Mouse (Mus musculus) hindbrain, embryonic 10.5 days (tissue): ENCODE results near the gene Gm128. TPM values are rescaled to one million over a fixed set of nuclear protein-coding genes. Genes with fewer than 3 reads are reported as not detected.
"Not testable (repeated sequence)": the region's sequence is repeated elsewhere in the genome, so short reads cannot be mapped to it uniquely, and the experiment has no call there.

Experiments
- DNase-seq: peaks from one replicate; pipeline ENCODE4 v3.0.0-alpha.2; 2017; ENCODE audit warnings: low spot score
- H3K27ac ChIP-seq: fragments of 300-500 bp; sonication (generic); 2 replicates; pipeline ENCODE4 v1.5.1; 2016; ENCODE audit warnings: mild to moderate bottlenecking, moderate library complexity
- H3K27me3 ChIP-seq: fragments of 300-500 bp; sonication (generic); 2 replicates; pipeline ENCODE4 v1.6.1; 2016; ENCODE audit warnings: mild to moderate bottlenecking; ENCODE audit not compliant: poor library complexity, insufficient read depth, severe bottlenecking
- H3K36me3 ChIP-seq: fragments of 300-500 bp; sonication (generic); 2 replicates; pipeline ENCODE4 v1.6.1; 2016; ENCODE audit warnings: mild to moderate bottlenecking, moderate library complexity
- H3K4me1 ChIP-seq: fragments of 300-500 bp; sonication (generic); replicated peaks from 2 replicates; pipeline ENCODE4 v1.6.1; 2016; ENCODE audit warnings: mild to moderate bottlenecking
- H3K4me3 ChIP-seq: fragments of 300-500 bp; sonication (generic); 2 replicates; pipeline ENCODE4 v1.5.1; 2016; ENCODE audit warnings: mild to moderate bottlenecking, moderate library complexity
- H3K9me3 ChIP-seq: fragments of 300-500 bp; sonication (generic); 2 replicates; pipeline ENCODE4 v1.6.1; 2016; ENCODE audit warnings: mild to moderate bottlenecking, moderate library complexity
- WGBS: fragments of 180-500 bp; shearing (Covaris S2); methylation state at CpG from one replicate; pipeline ENCODE4 v1.1.7; 2016; 5-methylcytosine and 5-hydroxymethylcytosine counted together
- polyA plus RNA-seq: library from polyadenylated mRNA; unstranded; fragments of >200 nt; fragmentation: Nextera tagmentation; extraction: Ambion mirVana; gene quantifications from 2 replicates; pipeline ENCODE4 v1.2.1, GENCODE M21; 2016

The Gm128 gene
- polyA plus RNA-seq, 1 experiment from 2014 or later = 0.17 TPM

DNA sequence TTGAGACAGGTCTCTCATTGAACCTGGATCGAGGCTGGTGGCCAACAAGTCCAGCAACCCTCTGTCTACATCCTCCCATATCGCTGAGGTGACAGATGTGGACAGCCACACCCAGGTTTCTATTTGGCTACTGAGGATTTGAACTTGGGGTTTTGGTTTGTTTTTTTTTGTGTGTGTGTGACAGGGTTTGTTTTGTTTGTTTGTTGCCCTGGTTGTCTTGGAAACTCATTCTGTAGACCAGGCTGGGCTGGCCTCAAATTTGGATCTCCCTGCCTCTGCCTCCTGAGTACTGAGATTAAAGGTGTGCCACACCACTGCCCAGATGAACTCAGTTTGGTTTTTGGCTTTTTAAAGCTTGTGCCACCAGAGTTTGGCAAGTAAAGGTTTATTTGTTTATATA lies 18.4 kb downstream of the Gm128 start:
- 94% methylated on average over 2 of the region's 2 CpGs for WGBS
- DNase-seq = no peak
- Histone ChIP-seq H3K9me3 (no peaks in the 10 kb centered on the region), H3K27me3 (no peaks in the 10 kb centered on the region), H3K4me1 (peaks cover 39% of the 10 kb centered on the region), H3K36me3 (peaks cover 83% of the 10 kb centered on the region), H3K27ac (no peak overlapping the region), H3K4me3 (no peak overlapping the region)

DNA sequence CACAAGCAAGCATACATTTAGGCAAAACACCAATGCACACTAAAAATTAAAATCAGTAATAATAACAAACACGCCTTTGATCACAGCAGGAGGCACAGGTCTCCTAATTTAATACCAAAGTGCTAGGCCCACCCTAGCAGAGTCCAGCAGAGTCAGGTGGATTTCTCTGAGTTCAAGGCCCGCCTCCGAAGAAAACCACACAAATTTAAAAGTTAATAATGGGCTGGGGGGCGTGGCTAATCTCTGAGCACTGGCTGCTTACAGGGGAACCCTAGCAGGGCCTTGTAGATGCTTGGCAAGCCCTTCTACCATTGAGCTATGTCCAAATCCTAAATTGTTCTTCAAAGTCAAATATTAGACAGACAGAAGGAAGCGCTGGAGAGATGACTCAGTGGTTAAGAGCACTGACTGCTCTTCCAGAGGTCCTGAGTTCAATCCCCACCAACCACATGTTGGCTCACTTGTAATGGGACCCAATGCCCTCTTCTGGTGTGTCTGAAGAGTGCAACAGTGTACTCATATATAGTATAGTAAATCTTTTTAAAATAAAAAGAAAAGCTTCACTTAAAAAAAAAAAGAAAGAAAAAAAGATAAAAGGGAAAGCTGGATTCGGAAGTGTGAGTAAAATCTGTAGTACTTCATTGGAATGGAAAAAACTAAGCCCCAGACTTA lies 22.8 kb downstream of the Gm128 start:
- DNase-seq = no peak
- peaks cover 19% of the 10 kb centered on the region for H3K4me1 ChIP-seq
- H3K36me3 ChIP-seq = peaks cover 81% of the 10 kb centered on the region
- H3K4me3 ChIP-seq = peak overlapping the region; percentile 88
- 77% methylated on average over 6 of the region's 6 CpGs for WGBS
- peak overlapping the region; percentile 100 for H3K27ac ChIP-seq
- no peaks in the 10 kb centered on the region for H3K9me3 ChIP-seq
- H3K27me3 ChIP-seq = no peaks in the 10 kb centered on the region

DNA sequence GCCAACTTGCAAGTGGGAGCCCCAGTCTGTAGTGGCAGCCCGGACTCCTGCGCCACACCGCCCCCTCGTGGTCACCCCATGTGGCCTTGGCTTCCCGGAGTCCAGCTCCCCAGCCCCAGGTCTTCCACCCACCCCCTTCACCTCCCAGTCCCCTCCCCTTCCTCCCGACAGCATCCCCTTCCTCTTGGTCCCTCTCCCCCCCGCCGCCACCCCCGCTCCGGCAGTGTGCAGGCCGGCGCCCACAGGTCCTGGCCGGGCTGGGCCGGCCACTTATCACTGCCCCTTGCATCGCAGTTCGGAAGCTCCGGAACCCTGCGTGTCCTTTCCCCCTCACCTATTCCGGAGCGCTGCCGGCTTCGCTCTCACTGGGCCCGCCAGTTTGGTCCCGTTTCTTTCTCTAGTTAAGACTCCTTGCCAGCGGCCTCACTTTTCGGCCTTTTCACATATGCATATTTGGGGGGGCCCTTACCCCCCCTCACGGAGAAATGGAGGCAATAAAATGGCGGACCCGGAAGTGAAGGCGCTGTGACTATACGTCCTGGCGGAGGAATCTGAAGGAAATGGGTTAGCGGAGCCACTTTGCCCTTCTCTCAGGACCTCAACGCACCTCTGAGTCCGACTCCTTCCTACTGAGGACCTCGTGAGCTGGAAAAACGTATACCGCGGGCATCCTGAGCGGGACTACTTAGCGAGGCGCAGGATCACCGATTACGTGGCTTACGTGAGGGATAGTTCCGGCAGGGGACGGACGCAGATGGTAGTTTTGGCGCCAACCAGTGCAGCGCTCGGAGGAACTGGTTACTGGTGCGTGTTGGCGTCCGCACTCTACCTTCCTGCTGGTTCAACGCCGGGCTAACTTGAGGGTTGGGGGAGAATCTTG lies 23.9 kb downstream of the Gm128 start, which contains the start of gene Gabpb2:
TSS of gene Gabpb2 (minus strand) at position 662 of the 880 bp plus-strand sequence.
- H3K36me3 ChIP-seq = peaks cover 75% of the 10 kb centered on the region
- peak within 1 kb of the TSS; percentile 100 for H3K27ac ChIP-seq
- peaks cover 19% of the 10 kb centered on the region for H3K4me1 ChIP-seq
- H3K27me3 ChIP-seq = no peaks in the 10 kb centered on the region
- WGBS = under 1% methylated on average over 54 of the region's 56 CpGs
- no peaks in the 10 kb centered on the region for H3K9me3 ChIP-seq
- DNase-seq = peak; percentile 96
- H3K4me3 ChIP-seq = peak within 1 kb of the TSS; percentile 88

DNA sequence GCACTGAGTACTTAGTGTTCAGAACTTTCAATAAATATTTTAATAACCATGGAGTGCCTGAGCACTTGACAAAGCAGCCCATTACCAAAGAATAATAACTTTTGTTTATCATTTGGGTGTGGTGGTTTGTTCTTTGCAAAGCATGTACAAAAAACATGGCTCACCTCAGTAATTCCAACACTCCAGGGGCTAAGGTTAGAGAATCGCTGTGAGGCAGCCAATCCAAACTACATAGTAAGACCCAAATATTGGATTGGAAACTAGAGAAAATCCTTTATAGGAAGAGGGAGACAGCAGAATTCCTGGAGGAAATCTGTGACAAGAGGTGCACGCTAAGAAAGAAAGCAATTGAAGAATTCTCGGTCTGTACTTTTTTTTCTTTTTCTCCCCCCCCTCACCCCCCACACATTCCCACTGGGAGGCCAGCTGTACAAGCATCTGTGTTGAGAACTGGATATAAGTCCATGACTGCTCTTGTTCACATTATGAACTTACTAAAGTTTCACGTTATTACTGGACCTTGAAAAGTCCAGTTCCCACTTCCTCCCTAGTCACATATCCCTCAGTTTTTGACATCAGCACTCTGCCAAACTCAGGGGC lies 24.6 kb downstream of the Gm128 start:
- H3K27me3 ChIP-seq = no peaks in the 10 kb centered on the region
- H3K27ac ChIP-seq = peak overlapping the region; percentile 100
- peaks cover 19% of the 10 kb centered on the region for H3K4me1 ChIP-seq
- H3K9me3 ChIP-seq = no peaks in the 10 kb centered on the region
- WGBS = 31% methylated on average over 4 of the region's 4 CpGs
- DNase-seq = no peak
- peak overlapping the region; percentile 88 for H3K4me3 ChIP-seq
- peaks cover 75% of the 10 kb centered on the region for H3K36me3 ChIP-seq

DNA sequence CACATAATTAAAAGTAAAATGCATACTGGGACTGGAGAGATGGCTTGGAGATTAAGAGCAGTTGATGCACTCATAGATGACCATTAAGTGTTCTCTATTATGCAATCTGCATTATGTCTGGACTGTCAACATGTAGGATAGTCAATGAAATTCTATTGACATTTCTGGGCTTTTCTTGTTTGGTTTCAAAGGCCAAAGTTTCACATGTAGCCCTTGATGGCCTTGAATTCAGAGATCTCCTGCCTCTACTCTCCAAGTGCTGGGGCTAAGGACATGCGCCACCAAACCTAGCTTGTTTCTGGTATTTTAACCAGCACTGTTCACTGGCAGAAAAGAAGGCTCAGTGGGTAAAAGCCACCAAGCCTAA lies 27.8 kb downstream of the Gm128 start:
- Histone ChIP-seq H3K9me3 (no peaks in the 10 kb centered on the region), H3K4me1 (peaks cover 19% of the 10 kb centered on the region), H3K27me3 (no peaks in the 10 kb centered on the region), H3K36me3 (peaks cover 69% of the 10 kb centered on the region), H3K27ac (no peak overlapping the region), H3K4me3 (no peak overlapping the region)
- 94% methylated on average over 1 of the region's 1 CpGs for WGBS
- DNase-seq = no peak

DNA sequence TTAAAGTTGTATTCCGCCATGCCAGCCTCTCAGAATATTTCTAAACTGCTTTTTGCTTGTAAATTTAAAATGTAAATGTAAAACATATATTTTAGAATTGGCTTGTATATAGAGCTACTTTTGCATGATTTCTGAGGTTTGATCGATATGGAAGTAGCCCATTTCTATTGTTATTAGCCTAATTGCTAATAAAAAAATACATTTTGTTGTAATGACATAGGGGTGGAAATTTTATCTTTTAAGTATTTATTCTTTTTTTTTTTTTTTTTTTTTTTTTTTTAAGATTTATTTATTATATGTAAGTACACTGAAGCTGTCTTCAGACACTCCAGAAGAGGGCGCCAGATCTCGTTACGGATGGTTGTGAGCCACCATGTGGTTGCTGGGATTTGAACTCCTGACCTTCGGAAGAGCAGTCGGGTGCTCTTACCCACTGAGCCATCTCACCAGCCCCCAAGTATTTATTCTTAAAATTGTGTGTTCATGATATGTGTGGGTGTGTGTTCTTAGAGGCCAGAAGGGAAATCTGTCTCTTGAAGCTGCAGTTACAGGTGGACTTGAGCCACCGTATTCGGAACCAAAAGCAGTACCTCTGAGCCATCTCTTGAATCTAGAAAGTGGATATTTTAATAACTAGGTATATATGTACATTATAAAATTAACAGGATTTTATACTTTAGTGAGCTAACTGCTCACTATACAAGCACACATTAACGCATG lies 28.3 kb downstream of the Gm128 start:
- 82% methylated on average over 10 of the region's 10 CpGs for WGBS
- not testable (repeated sequence) for H3K27me3 ChIP-seq, DNase-seq, H3K9me3 ChIP-seq, H3K27ac ChIP-seq, H3K4me3 ChIP-seq
- H3K36me3 ChIP-seq = peaks cover 70% of the 10 kb centered on the region
- H3K4me1 ChIP-seq = peaks cover 13% of the 10 kb centered on the region

DNA sequence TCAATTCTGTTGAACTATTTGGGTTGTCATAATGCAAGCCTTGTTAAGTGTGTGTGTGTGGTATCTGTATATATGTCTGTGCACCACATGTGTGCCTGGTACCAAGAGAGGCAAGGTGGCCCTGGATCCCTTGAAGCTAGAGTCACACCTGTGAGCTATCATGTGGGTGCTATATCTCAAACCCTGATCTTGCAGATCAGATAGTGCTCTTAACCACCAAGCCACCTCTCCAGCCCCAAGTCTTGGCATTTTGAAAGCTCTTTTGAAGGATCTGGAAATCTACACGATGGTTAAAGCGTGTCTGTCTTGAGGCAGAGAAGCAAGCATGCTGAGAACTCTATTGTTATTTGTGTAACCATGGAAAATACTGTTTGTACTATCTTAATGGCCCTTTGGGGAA lies 30.8 kb downstream of the Gm128 start:
- no peaks in the 10 kb centered on the region for H3K27me3 ChIP-seq
- no peaks in the 10 kb centered on the region for H3K9me3 ChIP-seq
- H3K27ac ChIP-seq = no peak overlapping the region
- 73% methylated on average over 2 of the region's 2 CpGs for WGBS
- no peak overlapping the region for H3K4me3 ChIP-seq
- H3K4me1 ChIP-seq = no peaks in the 10 kb centered on the region
- peaks cover 84% of the 10 kb centered on the region for H3K36me3 ChIP-seq
- no peak for DNase-seq

DNA sequence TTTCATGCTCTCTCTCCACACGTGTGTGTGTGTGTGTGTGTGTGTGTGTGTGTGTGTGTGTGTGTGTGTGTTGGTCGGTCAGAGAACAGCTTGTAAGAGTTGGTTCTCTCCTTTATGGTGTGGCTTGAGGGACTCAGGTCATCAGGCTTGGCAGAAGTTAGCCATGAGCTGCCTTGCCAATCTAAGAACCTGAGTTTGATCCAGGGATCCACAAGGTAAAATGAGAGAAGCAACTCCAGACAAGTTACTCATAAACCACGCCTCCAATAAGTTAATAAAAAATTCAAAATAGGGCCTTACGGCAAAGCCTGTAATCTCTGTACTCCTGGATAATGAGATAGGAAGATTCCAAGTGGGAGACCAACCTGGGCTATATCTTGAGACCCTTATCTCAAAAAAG lies 33.1 kb downstream of the Gm128 start:
- H3K9me3 ChIP-seq = no peaks in the 10 kb centered on the region
- no peak overlapping the region for H3K4me3 ChIP-seq
- H3K27me3 ChIP-seq = no peaks in the 10 kb centered on the region
- WGBS = 86% methylated on average over 4 of the region's 4 CpGs
- no peaks in the 10 kb centered on the region for H3K4me1 ChIP-seq
- H3K27ac ChIP-seq = no peak overlapping the region
- DNase-seq = no peak
- peaks cover 87% of the 10 kb centered on the region for H3K36me3 ChIP-seq

DNA sequence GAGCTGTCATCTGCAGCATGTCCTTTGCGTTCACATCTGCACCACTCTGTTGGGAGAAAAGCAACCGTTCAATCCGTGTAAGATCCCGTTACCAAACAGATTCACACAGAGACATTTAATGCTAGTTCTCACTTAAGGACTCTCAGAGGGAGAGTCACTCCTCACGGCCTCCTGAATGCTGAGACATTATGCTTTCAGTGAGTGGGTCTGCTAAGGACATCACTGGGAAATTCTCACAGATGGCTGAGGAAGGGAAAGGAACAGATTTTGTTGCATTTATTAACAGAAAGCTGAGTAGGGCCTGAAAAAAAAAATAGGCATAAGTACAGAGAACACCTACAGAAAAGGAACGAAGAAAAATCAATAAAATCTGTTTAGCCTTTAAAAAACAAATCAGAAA lies 37.5 kb downstream of the Gm128 start:
- 93% methylated on average over 6 of the region's 6 CpGs for WGBS
- Histone ChIP-seq H3K4me1 (no peaks in the 10 kb centered on the region), H3K27me3 (no peaks in the 10 kb centered on the region), H3K9me3 (no peaks in the 10 kb centered on the region), H3K36me3 (peaks cover 93% of the 10 kb centered on the region), H3K4me3 (no peak overlapping the region), H3K27ac (no peak overlapping the region)
- no peak for DNase-seq

DNA sequence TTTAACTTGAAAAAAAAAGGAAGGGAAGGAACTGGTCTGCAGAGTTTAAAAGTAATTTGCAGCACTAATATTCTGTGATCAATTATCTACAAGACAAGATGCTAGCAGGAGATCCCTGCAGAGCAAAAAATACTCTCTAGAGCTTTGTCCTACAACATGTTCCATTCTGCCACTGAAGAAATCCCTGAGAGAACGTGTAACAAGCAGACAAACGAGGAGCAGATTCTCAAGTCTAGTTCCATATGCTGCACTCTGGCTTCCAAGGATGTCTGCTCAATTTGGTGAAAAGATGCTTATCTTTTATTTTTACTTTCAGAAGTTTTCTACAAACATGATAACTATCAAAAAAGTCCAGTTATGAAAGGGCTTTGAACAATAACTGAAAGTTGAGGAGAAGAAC lies 40.8 kb downstream of the Gm128 start:
- no peaks in the 10 kb centered on the region for H3K9me3 ChIP-seq
- H3K27ac ChIP-seq = no peak overlapping the region
- WGBS = 86% methylated on average over 2 of the region's 2 CpGs
- H3K27me3 ChIP-seq = no peaks in the 10 kb centered on the region
- peaks cover 96% of the 10 kb centered on the region for H3K36me3 ChIP-seq
- DNase-seq = no peak
- H3K4me1 ChIP-seq = no peaks in the 10 kb centered on the region
- no peak overlapping the region for H3K4me3 ChIP-seq

DNA sequence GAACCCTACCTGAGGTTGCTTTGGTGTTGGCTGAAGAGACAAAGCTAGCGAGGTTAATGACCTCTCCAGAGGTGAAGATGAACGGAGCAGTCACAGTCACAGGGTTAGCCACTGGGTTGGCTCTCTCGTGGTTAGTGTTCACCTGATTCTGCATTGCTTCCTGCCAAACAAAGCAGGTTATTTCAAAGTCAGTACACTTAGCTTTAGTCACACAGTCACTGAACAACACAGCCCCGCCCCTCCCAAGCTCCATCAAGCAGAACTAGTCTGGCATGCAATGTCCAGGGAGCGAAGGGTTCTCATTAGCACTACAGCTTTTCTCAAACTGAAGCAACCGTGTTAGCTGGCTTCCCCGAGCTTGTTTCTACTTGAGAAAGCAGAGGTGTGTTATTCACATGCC lies 41.3 kb downstream of the Gm128 start:
- H3K9me3 ChIP-seq = no peaks in the 10 kb centered on the region
- peaks cover 96% of the 10 kb centered on the region for H3K36me3 ChIP-seq
- DNase-seq = no peak
- H3K27ac ChIP-seq = no peak overlapping the region
- WGBS = 86% methylated on average over 7 of the region's 7 CpGs
- H3K4me1 ChIP-seq = no peaks in the 10 kb centered on the region
- no peaks in the 10 kb centered on the region for H3K27me3 ChIP-seq
- no peak overlapping the region for H3K4me3 ChIP-seq

DNA sequence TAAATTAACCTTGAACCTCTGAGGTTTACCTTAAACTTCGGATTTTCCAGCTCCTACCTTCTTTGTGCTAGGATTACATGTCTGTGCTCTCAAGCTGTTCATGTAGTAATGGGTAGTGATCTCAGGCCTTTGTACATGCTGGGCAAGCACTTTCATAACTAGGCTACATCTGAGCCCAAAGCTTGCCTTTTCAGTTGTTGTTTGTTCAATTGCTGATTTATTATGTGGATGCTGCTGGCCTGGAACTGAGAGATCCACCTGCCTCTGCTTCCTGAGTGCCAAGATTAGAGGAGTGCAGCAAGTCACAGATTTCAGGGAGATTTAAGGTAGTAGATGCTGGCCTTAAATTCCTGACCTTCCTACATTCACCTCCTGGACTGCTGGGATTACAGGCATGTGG lies 42.3 kb downstream of the Gm128 start:
- no peaks in the 10 kb centered on the region for H3K27me3 ChIP-seq
- no peak for DNase-seq
- 80% methylated on average over 1 of the region's 1 CpGs for WGBS
- no peak overlapping the region for H3K4me3 ChIP-seq
- peaks cover 96% of the 10 kb centered on the region for H3K36me3 ChIP-seq
- no peaks in the 10 kb centered on the region for H3K4me1 ChIP-seq
- H3K27ac ChIP-seq = no peak overlapping the region
- H3K9me3 ChIP-seq = no peaks in the 10 kb centered on the region
